Mouse (Mus musculus): ENCODE data around the gene Rabgap1l. TPM values are rescaled to one million over a fixed set of nuclear protein-coding genes. Genes with fewer than 3 reads are reported as not detected.

Rabgap1l gene
- total RNA-seq, 1 experiment from 2014 or later: 436 TPM

- no peak for ATAC-seq (ENCODE audit: extremely low read depth, insufficient number of reproducible peaks, low FRiP score, poor library complexity, severe bottlenecking)
These were observed 587.5 kb downstream of the Rabgap1l start for GRCm38 (mm10) chr1:160205486-160205885.

- ATAC-seq (ENCODE audit: extremely low read depth, insufficient number of reproducible peaks, low FRiP score, poor library complexity, severe bottlenecking): no peak
These were observed 597.7 kb downstream of the Rabgap1l start for GRCm38 (mm10) chr1:160195337-160195663.

GRCm38 (mm10) chr1:160194529-160195336 is 598.3 kb downstream of the Rabgap1l start, which contains the start of gene Mrps14:
TSS of gene Mrps14 (plus strand) at chr1:160195215.
- peak; percentile 98 for ATAC-seq (ENCODE audit: extremely low read depth, insufficient number of reproducible peaks, low FRiP score, poor library complexity, severe bottlenecking)

- ATAC-seq (ENCODE audit: extremely low read depth, insufficient number of reproducible peaks, low FRiP score, poor library complexity, severe bottlenecking): no peak
These were observed 608.5 kb downstream of the Rabgap1l start for GRCm38 (mm10) chr1:160184506-160184905.

GRCm38 (mm10) chr1:160181216-160181615 is 611.8 kb downstream of the Rabgap1l start:
- ATAC-seq (ENCODE audit: extremely low read depth, insufficient number of reproducible peaks, low FRiP score, poor library complexity, severe bottlenecking): no peak

- ATAC-seq (ENCODE audit: extremely low read depth, insufficient number of reproducible peaks, low FRiP score, poor library complexity, severe bottlenecking): no peak
These were observed 616.1 kb downstream of the Rabgap1l start for GRCm38 (mm10) chr1:160176903-160177302.

Other genes with a start within 250 kb of the Rabgap1l start
- 43.5 and 49.2 TPM in 2 replicates for gene Rc3h1, start 113.2 kb upstream of the Rabgap1l start, total RNA-seq (2017)
- gene Serpinc1, start 185.4 kb upstream of the Rabgap1l start, total RNA-seq (2017): 2.8 and 4.7 TPM in 2 replicates
- 31.7 and 32.7 TPM in 2 replicates for gene Zbtb37, start 241.6 kb upstream of the Rabgap1l start, total RNA-seq (2017)